Mouse (Mus musculus): ENCODE data around the gene Trim46.

The Trim46 gene

DNA sequence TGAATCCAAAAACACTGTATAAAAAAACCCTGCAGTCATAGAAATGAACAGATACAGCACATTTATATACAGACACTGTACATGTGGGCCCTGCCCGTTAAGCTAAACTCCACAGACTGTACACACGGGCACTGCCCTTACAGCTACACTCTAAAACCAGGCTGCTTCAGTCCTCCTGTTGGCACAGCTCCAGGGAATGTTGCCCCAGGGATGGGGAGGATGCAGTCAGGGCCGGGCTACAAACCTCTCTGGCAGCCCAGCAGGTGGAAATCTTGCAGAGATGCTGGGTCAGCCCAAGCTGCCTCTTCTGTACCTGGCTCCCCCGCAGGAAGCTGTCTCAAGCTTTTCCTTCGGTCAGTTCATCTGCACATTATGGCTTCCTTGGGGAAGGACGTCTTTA is 25.7 kb upstream of the Trim46 start:
- no peak for DNase-seq (ENCODE audit: low spot score)

GRCm38 (mm10) chr3:89270891-89271290 is 24.8 kb upstream of the Trim46 start:
- peak; percentile 41 for DNase-seq (ENCODE audit: low spot score)

DNA sequence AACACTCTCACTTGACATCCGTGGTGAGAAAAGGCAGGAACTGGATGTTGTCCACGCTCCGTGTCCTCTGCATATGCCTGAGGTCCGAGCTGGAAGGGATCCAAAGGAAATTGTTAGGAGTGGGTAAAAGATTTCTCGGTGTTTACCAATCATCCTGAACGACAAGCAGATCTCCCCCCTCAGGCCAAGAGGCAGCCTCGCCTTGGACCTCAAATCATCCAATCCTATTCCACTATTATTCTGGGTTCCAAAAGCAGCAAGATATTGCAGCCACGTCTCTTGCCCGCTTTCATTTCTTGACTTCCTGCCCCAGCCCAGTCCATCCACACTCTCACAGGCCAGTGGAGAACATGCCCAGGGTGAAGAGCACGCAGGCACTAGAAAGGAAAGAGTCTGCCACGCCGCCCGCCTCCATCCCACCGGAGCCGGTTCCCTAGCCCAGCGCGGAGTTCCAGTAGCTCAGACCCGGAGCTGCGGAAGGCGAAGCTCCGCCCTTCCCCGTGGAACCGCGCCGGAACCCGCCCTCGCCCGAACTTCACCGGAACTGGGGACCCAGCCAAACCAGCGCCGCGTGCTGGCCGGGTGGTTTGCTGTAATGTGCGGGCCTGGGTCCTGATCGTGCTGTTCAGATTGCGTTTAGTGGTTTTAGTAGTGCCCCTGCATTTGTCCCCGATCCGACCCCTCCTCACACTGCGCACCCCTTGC is 24.1 kb upstream of the Trim46 start, which contains the start of gene Slc50a1:
Gene Slc50a1, minus strand, starts transcription at position 520 of the 705 bp plus-strand sequence.
- DNase-seq (ENCODE audit: low spot score): peak; percentile 75

- DNase-seq (ENCODE audit: low spot score): no peak
Measured at GRCm38 (mm10) chr3:89268916-89269315, 22.8 kb upstream of the Trim46 start.

DNA sequence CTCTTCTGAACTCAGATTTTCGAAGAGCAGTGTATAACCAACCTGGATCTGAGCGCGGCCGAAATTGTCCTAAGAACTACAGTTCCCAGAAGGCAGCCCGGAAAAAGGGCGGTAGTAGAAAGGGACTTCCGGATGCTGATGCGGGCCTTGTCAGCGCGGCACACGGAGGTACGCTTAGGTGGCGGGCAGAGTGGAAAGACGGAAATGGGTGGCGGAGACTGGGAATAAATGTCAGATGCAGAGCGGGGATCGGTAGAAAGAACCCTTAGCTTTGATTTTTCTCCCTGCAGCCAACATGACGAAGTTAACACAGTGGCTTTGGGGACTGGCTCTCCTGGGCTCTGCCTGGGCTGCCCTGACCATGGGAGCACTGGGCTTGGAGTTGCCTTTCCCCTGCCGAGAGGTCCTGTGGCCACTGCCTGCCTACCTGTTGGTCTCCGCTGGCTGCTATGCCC is 20.4 kb upstream of the Trim46 start:
- DNase-seq (ENCODE audit: low spot score): no peak

DNA sequence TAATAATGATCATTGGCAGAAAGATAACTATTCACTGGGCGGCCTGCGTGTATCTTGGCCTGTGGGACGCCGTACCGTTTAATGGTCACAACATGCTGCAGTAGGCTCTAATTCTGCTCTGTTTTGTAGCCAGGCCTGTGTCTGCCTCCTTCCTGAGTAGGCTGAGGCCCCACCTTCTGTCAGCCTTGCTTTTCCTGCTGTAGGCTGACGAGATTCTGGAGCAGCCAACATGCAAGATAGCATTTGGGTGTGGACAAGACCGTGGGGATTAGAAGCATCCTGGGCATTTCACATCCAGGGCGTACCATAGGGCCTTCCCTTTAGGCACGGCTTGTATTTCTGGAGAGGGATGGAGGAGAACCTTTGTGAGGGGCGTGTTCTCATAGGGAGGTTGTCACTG is 16.3 kb upstream of the Trim46 start:
- no peak for DNase-seq (ENCODE audit: low spot score)

- no peak for DNase-seq (ENCODE audit: low spot score)
Measured at GRCm38 (mm10) chr3:89260211-89260610, 14.1 kb upstream of the Trim46 start.

DNA sequence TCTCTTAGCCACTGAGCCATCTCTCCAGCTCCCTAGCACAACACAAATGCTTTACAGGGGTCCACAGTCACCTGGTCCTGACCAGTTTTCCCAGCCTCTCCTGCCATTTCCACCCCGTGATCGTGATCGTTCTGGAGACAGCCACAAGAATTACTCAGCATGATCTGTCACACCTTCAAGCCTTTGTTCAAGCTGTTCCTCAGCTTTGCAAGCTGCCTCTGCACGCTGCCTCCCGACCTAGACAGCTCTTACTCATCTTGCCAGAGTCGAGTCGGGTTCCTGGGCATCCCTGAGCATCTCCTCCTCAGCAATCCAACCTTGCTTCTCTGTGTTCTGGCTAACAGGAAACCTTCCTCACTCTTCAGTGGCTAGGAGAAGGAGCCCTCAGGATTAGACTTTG is 13.0 kb upstream of the Trim46 start, which contains the start of gene Dpm3:
Gene Dpm3, plus strand, starts transcription at position 283 of the 400 bp plus-strand sequence.
- DNase-seq (ENCODE audit: low spot score): no peak

- DNase-seq (ENCODE audit: low spot score): no peak
Measured at GRCm38 (mm10) chr3:89256177-89256576, 10.1 kb upstream of the Trim46 start.

DNA sequence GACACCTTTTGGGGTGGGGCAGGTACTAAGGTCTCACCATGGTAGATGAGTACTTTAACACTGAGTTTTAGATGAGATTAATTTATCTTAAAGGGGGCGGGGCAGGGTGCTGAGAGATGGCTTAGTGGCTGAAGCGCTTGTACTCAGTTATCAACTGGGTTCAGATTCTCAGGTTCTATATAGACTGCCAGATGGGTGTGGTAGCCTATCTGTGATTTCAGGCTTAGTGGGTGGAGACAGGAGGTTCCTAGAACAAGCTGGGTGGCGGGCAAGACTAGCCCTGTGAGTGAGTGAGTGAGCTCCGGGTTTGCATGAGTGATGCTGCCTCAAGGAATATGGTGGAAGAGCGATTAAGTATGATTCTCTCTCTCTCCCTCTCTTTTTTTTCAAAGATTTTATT is 8.9 kb upstream of the Trim46 start:
- no peak for DNase-seq (ENCODE audit: low spot score)

DNA sequence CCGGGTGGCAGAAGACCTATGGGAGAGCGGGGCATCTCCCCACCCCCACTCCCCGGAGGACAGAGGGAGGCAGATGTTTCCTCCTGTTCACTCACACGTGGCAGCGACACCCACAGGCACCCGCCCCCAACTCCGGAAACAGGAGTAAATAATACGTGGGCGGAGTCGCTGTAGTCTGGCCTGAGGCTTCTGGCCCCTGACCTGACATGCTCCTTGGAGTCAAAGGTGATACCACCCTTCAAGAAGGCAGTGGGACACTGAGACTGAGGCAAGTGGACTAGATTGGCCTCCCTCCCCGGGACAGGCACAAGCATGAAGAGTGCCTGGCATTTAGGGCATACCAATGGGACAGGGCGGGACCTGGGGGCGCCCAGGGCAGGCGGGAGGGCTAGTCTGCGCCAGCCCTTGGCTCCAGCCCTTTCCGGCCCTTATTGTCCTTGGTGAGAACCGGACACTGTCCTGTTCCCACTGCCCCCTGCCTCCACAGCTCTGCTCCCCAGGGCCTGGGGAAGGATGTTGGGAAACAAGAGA is 5.3 kb upstream of the Trim46 start:
- no peak for DNase-seq (ENCODE audit: low spot score)

DNA sequence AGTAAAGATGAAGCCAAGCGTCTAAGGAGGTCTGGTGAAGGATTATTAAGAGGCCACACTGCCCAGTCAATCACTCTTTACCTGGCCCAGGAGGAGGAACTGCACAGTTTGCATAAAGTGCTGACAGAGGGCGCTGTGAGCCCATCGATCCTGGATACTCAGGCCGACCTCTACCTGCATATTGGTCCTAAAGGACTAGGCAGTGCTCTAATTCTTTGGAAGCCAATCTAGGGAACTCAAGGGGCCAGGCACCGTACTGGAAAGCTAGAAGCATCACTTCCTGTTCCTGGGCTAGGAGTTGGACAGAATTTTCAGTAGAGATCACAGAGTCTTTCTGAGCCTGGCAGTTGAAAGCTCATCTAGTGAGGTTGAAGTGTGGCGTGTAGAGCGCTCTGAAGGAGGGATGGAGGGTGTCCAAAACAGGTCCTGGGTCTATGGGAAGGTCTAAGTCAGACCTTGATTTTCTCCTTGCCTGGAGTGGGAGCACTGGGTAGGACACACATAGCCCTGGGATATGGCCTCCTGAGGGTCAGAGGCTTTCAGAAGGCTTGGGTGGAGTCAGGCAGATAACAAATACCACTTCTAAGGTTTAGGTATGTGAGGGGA is 4.4 kb upstream of the Trim46 start:
- DNase-seq (ENCODE audit: low spot score): no peak

- DNase-seq (ENCODE audit: low spot score): no peak
Measured at GRCm38 (mm10) chr3:89247466-89247865, 1.4 kb upstream of the Trim46 start.

DNA sequence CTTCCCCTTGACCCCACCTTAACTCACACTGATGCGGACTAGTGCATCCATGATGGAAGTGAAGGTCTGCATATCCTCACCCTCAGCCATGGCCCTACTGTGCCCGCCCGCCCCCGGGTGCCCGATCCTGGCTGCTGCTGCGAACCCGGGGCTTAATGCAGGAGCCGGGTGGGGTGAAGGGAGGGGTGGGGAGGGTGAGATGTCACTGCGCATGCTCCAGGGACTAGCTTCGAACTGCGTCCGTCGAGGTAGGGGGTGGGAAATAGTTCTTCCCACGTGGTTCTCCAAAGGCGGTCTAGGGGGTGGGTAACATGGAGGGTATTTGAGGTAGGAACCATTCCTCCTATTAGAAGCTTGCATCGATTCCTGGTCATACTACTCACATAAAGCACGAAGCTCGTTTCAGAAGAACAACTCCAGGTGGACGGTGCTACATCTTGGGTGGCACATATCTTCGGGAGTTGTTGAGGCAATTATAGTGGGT is 379 bp downstream of the Trim46 start, which contains the start of gene Krtcap2:
Gene Krtcap2, plus strand, starts transcription at position 279 of the 484 bp plus-strand sequence.
- no peak for DNase-seq (ENCODE audit: low spot score)

GRCm38 (mm10) chr3:89244982-89245687 is 974 bp downstream of the Trim46 start:
- DNase-seq (ENCODE audit: low spot score): no peak

DNA sequence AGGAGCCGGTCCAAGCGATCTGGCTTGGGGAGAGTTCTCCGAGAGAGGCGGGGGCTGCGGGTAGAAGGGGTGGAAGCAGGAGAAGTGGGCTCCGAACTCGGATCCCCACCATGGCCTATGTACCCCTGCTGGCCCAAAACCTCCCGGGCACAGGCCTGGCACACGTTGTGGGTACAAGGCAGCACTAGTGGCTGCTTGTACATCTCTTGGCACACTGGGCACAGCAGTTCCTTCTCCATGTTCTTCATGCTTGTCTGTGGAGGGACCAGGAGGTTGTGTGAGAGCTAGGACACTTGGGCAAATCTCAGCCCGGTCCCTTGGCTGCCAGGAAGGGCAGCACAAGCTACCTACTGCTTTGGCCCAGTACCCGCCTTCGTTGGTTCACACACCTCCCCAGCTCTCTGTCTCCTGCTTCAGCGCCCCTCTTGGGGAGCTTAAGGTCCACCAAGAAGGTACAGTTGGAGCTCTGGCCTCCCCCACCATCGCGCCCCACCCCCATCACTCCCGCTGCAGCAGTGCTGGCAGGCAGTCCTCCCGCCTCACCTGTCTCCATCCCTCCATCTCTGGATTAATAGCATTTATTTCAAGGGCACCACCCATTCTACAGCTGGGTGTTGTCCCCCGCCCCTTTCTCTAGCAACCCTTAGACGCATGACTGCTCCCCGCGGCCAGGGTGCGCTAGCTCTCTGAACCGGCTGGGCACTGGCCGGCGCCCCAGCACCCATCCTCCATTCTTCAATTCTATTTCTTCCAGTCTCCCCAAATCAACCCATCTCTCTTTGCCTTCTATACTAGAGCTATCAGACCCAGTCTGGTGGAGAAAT is 1.7 kb downstream of the Trim46 start:
- no peak for DNase-seq (ENCODE audit: low spot score)

DNA sequence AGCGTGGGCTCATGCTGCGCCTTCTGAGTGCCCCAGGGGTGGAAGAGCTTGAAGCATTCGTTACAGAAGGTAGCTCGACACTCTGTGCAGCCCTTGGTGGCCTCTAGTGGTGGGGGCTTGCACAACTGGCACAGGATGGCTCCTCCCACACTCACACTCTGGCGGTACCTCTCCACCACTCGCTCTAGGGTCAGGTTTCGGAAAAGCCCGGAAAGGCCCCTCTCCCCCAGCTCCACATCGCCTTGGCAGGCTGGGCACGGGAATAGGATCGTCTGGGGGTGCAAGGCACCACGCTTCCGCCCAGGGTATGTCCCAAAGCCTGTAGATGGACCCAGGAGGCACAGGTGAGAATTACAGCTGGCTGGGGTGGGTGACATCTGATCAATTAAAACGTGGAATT is 2.5 kb downstream of the Trim46 start:
- no peak for DNase-seq (ENCODE audit: low spot score)

GRCm38 (mm10) chr3:89242331-89242895 is 3.7 kb downstream of the Trim46 start:
- no peak for DNase-seq (ENCODE audit: low spot score)

- DNase-seq (ENCODE audit: low spot score): no peak
Measured at GRCm38 (mm10) chr3:89238494-89238893, 7.6 kb downstream of the Trim46 start.

DNA sequence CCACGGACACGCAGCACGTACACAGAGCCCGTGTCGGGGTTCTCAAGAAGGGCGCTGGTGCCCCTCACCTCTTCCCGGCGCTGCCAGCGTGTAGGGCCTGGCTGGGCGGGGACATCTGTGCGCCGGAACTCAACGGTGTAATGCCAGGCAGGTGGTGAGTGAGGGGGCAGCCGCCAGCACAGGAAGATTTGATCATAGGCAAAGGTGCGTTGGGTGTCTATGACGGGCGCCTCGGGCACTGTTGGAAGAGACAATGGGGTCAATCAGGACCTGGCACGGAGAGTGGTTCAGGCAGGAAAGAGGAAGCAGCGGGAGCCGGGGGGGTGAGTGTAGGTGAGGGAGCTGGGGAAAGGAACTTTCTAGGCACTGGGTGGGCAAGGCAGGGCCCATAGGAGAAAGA is 8.4 kb downstream of the Trim46 start:
- DNase-seq (ENCODE audit: low spot score): no peak

DNA sequence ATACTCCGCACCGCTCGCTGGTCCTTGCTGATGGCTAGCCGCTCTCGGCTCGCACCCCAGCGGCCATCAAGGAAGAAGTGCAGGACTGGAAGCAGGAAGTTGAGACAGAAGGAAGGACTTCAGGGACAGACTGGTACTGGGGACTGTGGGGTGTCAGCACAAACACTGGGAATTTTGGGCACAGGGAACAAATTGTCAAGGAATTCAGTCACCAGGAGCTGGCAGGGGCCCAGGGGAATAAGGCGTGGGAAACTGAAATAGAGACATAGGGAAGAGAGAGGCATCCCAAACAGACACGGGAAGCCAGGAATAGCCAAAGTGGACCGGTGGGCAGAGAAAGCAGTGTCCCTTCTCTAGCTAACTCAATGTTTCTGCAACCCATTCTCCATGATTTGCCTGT is 9.6 kb downstream of the Trim46 start:
- DNase-seq (ENCODE audit: low spot score): no peak
